Mouse (Mus musculus) bone marrow, adult 2 months (tissue): ENCODE measurements around the gene Ica1.

Source experiments
- CTCF ChIP-seq: fragments of 200-500 bp; IDR thresholded peaks from 2 replicates; pipeline ENCODE4 v1.5.1; 2011; ENCODE audit warnings: low read length, control low read depth; ENCODE audit not compliant: control insufficient read depth, insufficient read depth
- POLR2A ChIP-seq: fragments of 200-500 bp; IDR thresholded peaks from 2 replicates; pipeline ENCODE4 v1.6.1; 2011; ENCODE audit warnings: low read depth, mild to moderate bottlenecking, control low read depth, low read length, borderline replicate concordance; ENCODE audit not compliant: control insufficient read depth

DNA sequence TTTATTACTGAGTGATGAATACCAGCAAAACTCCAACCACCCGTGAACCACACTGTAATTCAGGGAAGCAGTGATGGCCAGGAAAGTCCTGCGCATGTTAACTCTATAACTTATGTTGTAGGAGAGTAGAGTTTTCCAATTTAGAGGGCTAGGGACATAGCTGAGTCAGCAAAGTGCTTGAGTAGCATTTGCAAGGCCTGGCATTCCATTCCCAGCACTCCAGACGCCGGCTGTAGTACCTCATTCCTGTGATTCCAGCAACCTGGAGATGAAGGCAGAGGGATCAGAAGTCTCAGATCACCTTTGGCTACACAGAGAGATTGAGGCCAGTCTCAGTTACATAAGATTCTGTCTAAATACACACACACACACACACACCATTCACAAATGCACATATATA lies 105.3 kb downstream of the Ica1 start:
- TF ChIP-seq CTCF (no peak), POLR2A (no peak)
